ENCODE assay signal across 19 mouse cellular contexts in the genomic region with DNA sequence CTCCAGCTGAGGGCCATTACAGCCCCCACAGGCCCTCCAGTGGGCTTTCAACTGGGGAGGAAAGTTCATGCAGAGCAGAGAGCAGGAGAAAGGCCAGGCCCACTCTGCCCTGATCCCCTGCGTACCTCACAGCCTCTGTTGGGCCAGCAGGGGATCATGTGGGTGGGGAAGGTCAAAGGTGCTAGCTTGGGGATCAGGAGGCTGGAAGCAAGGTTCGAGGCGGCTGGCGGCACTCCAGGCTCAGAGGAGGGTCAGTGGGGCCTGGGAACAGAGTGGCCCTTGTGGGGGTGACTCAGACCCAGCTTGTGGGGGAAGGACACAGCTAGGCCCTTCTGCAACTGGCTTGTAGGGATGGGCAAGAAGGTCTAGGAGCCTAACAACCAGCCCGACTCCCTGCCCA. TPM values are rescaled to one million over a fixed set of nuclear protein-coding genes. Genes with fewer than 3 reads are reported as not detected.
DNase-seq lines count a peak whose midpoint lies in the region; ATAC-seq lines count a peak whose summit lies in the region.
"Had no signal": no experiment of that assay in that cellular context is flagged by ENCODE, and none has a peak within 500 bp of the region (broad histone marks: within the 10 kb centered on the region; RNA-seq: fewer than 3 reads in every experiment).

No protein-coding gene starts in this region.

- no peak for ATAC-seq in forebrain, embryonic 11.5 days (replicated peaks; ENCODE audit: low FRiP score)
- ATAC-seq in intestine, embryonic 16.5 days = no peak
- no peak for ATAC-seq in intestine, embryonic 15.5 days
- ATAC-seq: forebrain, embryonic 15.5 days; midbrain, embryonic 16.5 days had no signal

- peak overlapping the region; percentile 60 for H3K27ac ChIP-seq in forebrain, embryonic 10.5 days
- no peak overlapping the region for H3K27ac ChIP-seq in forebrain, embryonic 11.5 days (ENCODE audit: low read depth, low read length)
- peak overlapping the region; percentile 34 for H3K27ac ChIP-seq in intestine, embryonic 16.5 days (ENCODE audit: low read length)
- H3K27ac ChIP-seq in intestine, embryonic 15.5 days = no peak overlapping the region
- H3K27ac ChIP-seq: forebrain, embryonic 15.5 days; neural tube, embryonic 12.5 days had no signal

- no peak overlapping the region for H3K9ac ChIP-seq in forebrain, embryonic 11.5 days (ENCODE audit: low read length)
- H3K9ac ChIP-seq in intestine, embryonic 16.5 days (ENCODE audit: low read depth, low read length) = 0 out of 2 replicates have a peak overlapping the region, but pooled peaks have one; percentile 29
- H3K9ac ChIP-seq in intestine, embryonic 15.5 days = no peak overlapping the region
- H3K9ac ChIP-seq: forebrain, embryonic 15.5 days; liver, embryonic 14.5 days; neural tube, embryonic 12.5 days had no signal

- H3K9me3 ChIP-seq in forebrain, embryonic 10.5 days = no peaks in the 10 kb centered on the region
- H3K9me3 ChIP-seq in forebrain, embryonic 11.5 days (ENCODE audit: control insufficient read depth, low read length) = no peaks in the 10 kb centered on the region
- H3K9me3 ChIP-seq in intestine, embryonic 16.5 days (ENCODE audit: control insufficient read depth, low read length) = no peaks in the 10 kb centered on the region
- no peaks in the 10 kb centered on the region for H3K9me3 ChIP-seq in intestine, embryonic 15.5 days
- H3K9me3 ChIP-seq: forebrain, embryonic 15.5 days; neural tube, embryonic 12.5 days had no signal

- H3K4me1 ChIP-seq in forebrain, embryonic 10.5 days = peaks cover 49% of the 10 kb centered on the region
- H3K4me1 ChIP-seq in forebrain, embryonic 11.5 days (replicated peaks; ENCODE audit: control insufficient read depth, insufficient read depth, low read length) = no peaks in the 10 kb centered on the region
- peaks cover 55% of the 10 kb centered on the region for H3K4me1 ChIP-seq in intestine, embryonic 16.5 days (ENCODE audit: control insufficient read depth, insufficient read depth, low read length)
- H3K4me1 ChIP-seq in intestine, embryonic 15.5 days (replicated peaks) = peaks cover 46% of the 10 kb centered on the region

- no peaks in the 10 kb centered on the region for H3K27me3 ChIP-seq in forebrain, embryonic 10.5 days (ENCODE audit: poor library complexity, severe bottlenecking)
- H3K27me3 ChIP-seq in forebrain, embryonic 11.5 days (ENCODE audit: control insufficient read depth, insufficient read depth, low read length) = no peaks in the 10 kb centered on the region
- H3K27me3 ChIP-seq in intestine, embryonic 16.5 days (replicated peaks; ENCODE audit: control insufficient read depth, insufficient read depth, low read length) = no peaks in the 10 kb centered on the region
- H3K27me3 ChIP-seq in intestine, embryonic 15.5 days (replicated peaks) = no peaks in the 10 kb centered on the region
- H3K27me3 ChIP-seq: forebrain, embryonic 15.5 days; neural tube, embryonic 12.5 days had no signal

- no peaks in the 10 kb centered on the region for H3K36me3 ChIP-seq in forebrain, embryonic 10.5 days (replicated peaks)
- H3K36me3 ChIP-seq in forebrain, embryonic 11.5 days (ENCODE audit: control insufficient read depth, insufficient read depth, low read length) = no peaks in the 10 kb centered on the region
- H3K36me3 ChIP-seq in intestine, embryonic 16.5 days (ENCODE audit: control insufficient read depth, insufficient read depth, low read length) = no peaks in the 10 kb centered on the region
- no peaks in the 10 kb centered on the region for H3K36me3 ChIP-seq in intestine, embryonic 15.5 days
- H3K36me3 ChIP-seq: forebrain, embryonic 15.5 days; neural tube, embryonic 12.5 days had no signal

- H3K4me2 ChIP-seq in forebrain, embryonic 11.5 days (ENCODE audit: low read depth, low read length, severe bottlenecking) = no peak overlapping the region
- H3K4me2 ChIP-seq in intestine, embryonic 16.5 days (ENCODE audit: low read depth, low read length) = no peak overlapping the region
- H3K4me2 ChIP-seq in intestine, embryonic 15.5 days (replicated peaks) = no peak overlapping the region
- H3K4me2 ChIP-seq: forebrain, embryonic 15.5 days; neural tube, embryonic 12.5 days had no signal

- 60% methylated on average over 5 of the region's 5 CpGs for WGBS in forebrain, embryonic 10.5 days
- 59% methylated on average over 5 of the region's 5 CpGs for WGBS in forebrain, embryonic 11.5 days
- 51% methylated on average over 5 of the region's 5 CpGs for WGBS in intestine, embryonic 16.5 days
- WGBS in intestine, embryonic 15.5 days = 58% methylated on average over 5 of the region's 5 CpGs

- no peak overlapping the region for H3K4me3 ChIP-seq in forebrain, embryonic 10.5 days
- no peak overlapping the region for H3K4me3 ChIP-seq in forebrain, embryonic 11.5 days (ENCODE audit: low read depth, low read length)
- H3K4me3 ChIP-seq in intestine, embryonic 16.5 days (ENCODE audit: low read length) = no peak overlapping the region
- no peak overlapping the region for H3K4me3 ChIP-seq in intestine, embryonic 15.5 days (replicated peaks)
- H3K4me3 ChIP-seq: forebrain, embryonic 15.5 days; neural tube, embryonic 12.5 days had no signal

- no peak for DNase-seq in forebrain, embryonic 10.5 days (ENCODE audit: extremely low spot score, low spot score)
- DNase-seq in forebrain, embryonic 11.5 days (ENCODE audit: low spot score) = no peak
- peak; percentile 64 for DNase-seq in testis, postnatal 10 days (ENCODE audit: low spot score)
- no peak for DNase-seq in testis, postnatal 14 days (ENCODE audit: low spot score)
- no peak for DNase-seq in cerebellum, postnatal 25 days
- DNase-seq in adipocyte (ENCODE audit: low spot score) = no peak
- DNase-seq: B cell, adult 2 months; cerebellum, adult 11-12 months; gastrocnemius, postnatal 10 days; heart, postnatal 10 days; layer of hippocampus, adult 9-11 months; right cerebral cortex, postnatal 4 days; thymus, postnatal 36 days had no signal

RNA-seq across cellular contexts. Expression of a gene that starts 42.9 kb away (rescaled TPM):
- 147 and 152 TPM in 2 replicates for polyA plus RNA-seq in forebrain, embryonic 10.5 days (2016; fragmentation: Nextera tagmentation; extraction: Ambion mirVana)
- 79.0 and 86.7 TPM in 2 replicates for polyA plus RNA-seq in forebrain, embryonic 11.5 days (2014; fragmentation: Nextera tagmentation; extraction: Ambion mirVana)
- 48.6 and 54.3 TPM in 2 replicates for polyA plus RNA-seq in intestine, embryonic 16.5 days (2015; fragmentation: Nextera tagmentation; extraction: Ambion mirVana)
- polyA plus RNA-seq in intestine, embryonic 15.5 days (2015; fragmentation: Nextera tagmentation; extraction: Ambion mirVana) = 59.5 and 59.7 TPM in 2 replicates

RNA-seq across cellular contexts. Expression of a gene that starts 49.8 kb away (rescaled TPM):
- 69.6 and 72.9 TPM in 2 replicates for polyA plus RNA-seq in forebrain, embryonic 10.5 days (2016; fragmentation: Nextera tagmentation; extraction: Ambion mirVana)
- 67.0 and 78.0 TPM in 2 replicates for polyA plus RNA-seq in forebrain, embryonic 11.5 days (2014; fragmentation: Nextera tagmentation; extraction: Ambion mirVana)
- 101 and 108 TPM in 2 replicates for polyA plus RNA-seq in intestine, embryonic 16.5 days (2015; fragmentation: Nextera tagmentation; extraction: Ambion mirVana)
- 96.7 and 104 TPM in 2 replicates for polyA plus RNA-seq in intestine, embryonic 15.5 days (2015; fragmentation: Nextera tagmentation; extraction: Ambion mirVana)

Comparison
In these comparisons a context has a peak if more than half of its experiments do, and no peak if none do; other contexts are left out.
1. H3K27ac ChIP-seq: peak in forebrain, embryonic 10.5 days (single experiment) and intestine, embryonic 16.5 days (single experiment); none in forebrain, embryonic 11.5 days (single experiment) and intestine, embryonic 15.5 days (single experiment).